Comparison of ENCODE assay signal across 23 mouse cellular contexts in genomic region chr6:30978615-30979014, GRCm38 (mm10). TPM values are rescaled to one million over a fixed set of nuclear protein-coding genes. Genes with fewer than 3 reads are reported as not detected.
A peak's percentile ranks its signal among the peaks of the same experiment; 100 is the strongest.
DNase-seq lines count a peak whose midpoint lies in the region; ATAC-seq and TF ChIP-seq lines count a peak whose summit lies in the region.
"Had no signal": no experiment of that assay in that cellular context is flagged by ENCODE, and none has a peak within 500 bp of the region (broad histone marks: within the 10 kb centered on the region; RNA-seq: fewer than 3 reads in every experiment).

No protein-coding gene starts in this region.

- H3K9me3 ChIP-seq in heart, embryonic 10.5 days, result no peaks in the 10 kb centered on the region
- no peaks in the 10 kb centered on the region for H3K9me3 ChIP-seq in limb, embryonic 14.5 days (ENCODE audit: control insufficient read depth, low read length)
- H3K9me3 ChIP-seq: embryonic facial prominence, embryonic 10.5 days; forebrain, embryonic 15.5 days; G1E; heart, embryonic 12.5 days; hindbrain, embryonic 10.5 days; intestine, embryonic 15.5 days had no signal

- no peak for TF ChIP-seq POLR2A in embryonic fibroblast, embryonic 13.5 days (IDR thresholded peaks at IDR 0.05; ENCODE audit: low read depth, low read length)
- TF ChIP-seq POLR2A in limb, embryonic 14.5 days (IDR thresholded peaks at IDR 0.05; ENCODE audit: borderline replicate concordance, extremely low read depth, insufficient read depth, insufficient read length), result no peak

- H3K4me2 ChIP-seq in limb, embryonic 14.5 days (replicated peaks; ENCODE audit: low read depth, low read length, severe bottlenecking), result no peak overlapping the region
- H3K4me2 ChIP-seq: forebrain, embryonic 15.5 days; heart, embryonic 12.5 days; hindbrain, embryonic 14.5 days; intestine, embryonic 15.5 days had no signal

- H3K4me1 ChIP-seq in heart, embryonic 10.5 days, result peaks cover 8% of the 10 kb centered on the region
- peaks cover 6% of the 10 kb centered on the region for H3K4me1 ChIP-seq in embryonic fibroblast, embryonic 13.5 days (ENCODE audit: control insufficient read depth, insufficient read depth, low read length)
- H3K4me1 ChIP-seq in limb, embryonic 14.5 days (ENCODE audit: control insufficient read depth, insufficient read depth, low read length), result no peaks in the 10 kb centered on the region; the same call in 1 of the 2 replicates
- H3K4me1 ChIP-seq: forebrain, embryonic 15.5 days; intestine, embryonic 15.5 days had no signal

- TF ChIP-seq CTCF in embryonic fibroblast, embryonic 13.5 days (IDR thresholded peaks at IDR 0.05; ENCODE audit: borderline replicate concordance, insufficient read depth, low read length), result no peak

- 34% methylated on average over 1 of the region's 1 CpGs for WGBS in heart, embryonic 10.5 days
- 27% methylated on average over 1 of the region's 1 CpGs for WGBS in limb, embryonic 14.5 days

- no peak overlapping the region for H3K9ac ChIP-seq in limb, embryonic 14.5 days (ENCODE audit: low read depth, low read length, severe bottlenecking)
- H3K9ac ChIP-seq: forebrain, embryonic 15.5 days; heart, embryonic 12.5 days; hindbrain, embryonic 14.5 days; intestine, embryonic 15.5 days had no signal

- H3K27ac ChIP-seq in heart, embryonic 10.5 days, result no peak overlapping the region
- H3K27ac ChIP-seq in embryonic fibroblast, embryonic 13.5 days (ENCODE audit: insufficient read depth, low read length), result 0 out of 2 replicates have a peak overlapping the region, but pooled peaks have one; percentile 21
- no peak overlapping the region for H3K27ac ChIP-seq in limb, embryonic 14.5 days (replicated peaks; ENCODE audit: low read depth, low read length)
- H3K27ac ChIP-seq: embryonic facial prominence, embryonic 10.5 days; forebrain, embryonic 15.5 days; heart, adult 2 months; hindbrain, embryonic 10.5 days; hindbrain, embryonic 14.5 days; intestine, embryonic 15.5 days had no signal

- no peak overlapping the region for H3K4me3 ChIP-seq in heart, embryonic 10.5 days
- H3K4me3 ChIP-seq in embryonic fibroblast, embryonic 13.5 days (ENCODE audit: insufficient read depth, low read length), result no peak overlapping the region
- no peak overlapping the region for H3K4me3 ChIP-seq in limb, embryonic 14.5 days (replicated peaks; ENCODE audit: low read length)
- H3K4me3 ChIP-seq: embryonic facial prominence, embryonic 10.5 days; forebrain, embryonic 15.5 days; heart, adult 2 months; heart, embryonic 12.5 days; hindbrain, embryonic 10.5 days; intestine, embryonic 15.5 days had no signal

- no peaks in the 10 kb centered on the region for H3K36me3 ChIP-seq in heart, embryonic 10.5 days
- no peaks in the 10 kb centered on the region for H3K36me3 ChIP-seq in limb, embryonic 14.5 days (ENCODE audit: control insufficient read depth, insufficient read depth, low read length)
- H3K36me3 ChIP-seq: embryonic facial prominence, embryonic 10.5 days; forebrain, embryonic 15.5 days; G1E; heart, embryonic 12.5 days; hindbrain, embryonic 10.5 days; intestine, embryonic 15.5 days had no signal

- peak; percentile 40 for DNase-seq in heart, adult 11 months
- DNase-seq in heart, embryonic 10.5 days (ENCODE audit: low spot score), result no peak
- DNase-seq in 3T3-L1 (ENCODE audit: low read depth, low spot score), result peak; percentile 56
- no peak for DNase-seq in limb, embryonic 14.5 days (ENCODE audit: low spot score)
- DNase-seq in thymus, adult 18-20 months, result no peak
- DNase-seq in frontal cortex, postnatal 14 days (ENCODE audit: low spot score in 2 of 2), result no peak
- DNase-seq in B cell, adult 2 months, result no peak
- DNase-seq: adrenal gland, postnatal 10 days; cerebellum, adult 11 months; cerebellum, adult 9-11 months; cerebellum, postnatal 36 days; gastrocnemius, postnatal 10 days; heart, adult 2 months; heart, postnatal 10 days had no signal

- peak; percentile 64 for ATAC-seq in limb, embryonic 14.5 days (ENCODE audit: low FRiP score, low read depth)
- ATAC-seq: CD4-positive, CD25-positive, alpha-beta regulatory T cell, adult 4 months; forebrain, embryonic 15.5 days; intestine, embryonic 15.5 days had no signal

- H3K27me3 ChIP-seq in heart, embryonic 10.5 days (ENCODE audit: insufficient read depth, poor library complexity, severe bottlenecking), result no peaks in the 10 kb centered on the region
- H3K27me3 ChIP-seq in limb, embryonic 14.5 days (ENCODE audit: control insufficient read depth, insufficient read depth, low read length), result no peaks in the 10 kb centered on the region
- H3K27me3 ChIP-seq: forebrain, embryonic 15.5 days; heart, embryonic 12.5 days; intestine, embryonic 15.5 days had no signal

RNA-seq across cellular contexts. Expression of gene Klf14, which starts 19.7 kb away (rescaled TPM):
- 1.6 and 2.0 TPM in 2 replicates for polyA plus RNA-seq in heart, embryonic 10.5 days (2016; fragmentation: Nextera tagmentation; extraction: Ambion mirVana)
- 0.79 TPM in 1 of 2 replicates, not detected in the other for polyA plus RNA-seq in embryonic fibroblast, embryonic 13.5 days (2011; ENCODE audit: insufficient read length, low read depth, missing spikeins)
- 7.5 and 9.6 TPM in 2 replicates for polyA plus RNA-seq in limb, embryonic 14.5 days (2012; rRNA removed)
- polyA plus RNA-seq in limb, embryonic 14.5 days (2014; fragmentation: Nextera tagmentation; extraction: Ambion mirVana), result 11.0 and 12.8 TPM in 2 replicates
- polyA plus RNA-seq: G1E had no signal

Comparison
In these comparisons a context has a peak if more than half of its experiments do, and no peak if none do; other contexts are left out.
1. DNase-seq: peak in heart, adult 11 months (single experiment) and 3T3-L1 (single experiment); none in heart, embryonic 10.5 days (single experiment), limb, embryonic 14.5 days (single experiment), thymus, adult 18-20 months (0 of 2), frontal cortex, postnatal 14 days (0 of 2) and B cell, adult 2 months (0 of 2).